Mouse (Mus musculus): ENCODE results near the gene Mecom.

- TF ChIP-seq MAFK (IDR thresholded peaks at IDR 0.05; ENCODE audit: insufficient read depth, low read depth, low read length) (no peak), ZNF384 (IDR thresholded peaks at IDR 0.05; ENCODE audit: low read depth, low read length) (no peak), HCFC1 (IDR thresholded peaks at IDR 0.05; ENCODE audit: borderline replicate concordance, insufficient read depth, low read length) (no peak), ZC3H11A (IDR thresholded peaks at IDR 0.05; ENCODE audit: borderline replicate concordance, low read depth, low read length) (no peak), CHD2 (IDR thresholded peaks at IDR 0.05; ENCODE audit: low read depth, low read length) (no peak)
These were observed 290.0 kb downstream of the Mecom start for GRCm38 (mm10) chr3:30257776-30258175.
